ENCODE assay signal across 21 mouse cellular contexts in genomic region chr14:33158268-33158667, GRCm38 (mm10).
"Had no signal": no experiment of that assay in that cellular context is flagged by ENCODE, and none has a peak within 500 bp of the region (broad histone marks: within the 10 kb centered on the region; RNA-seq: fewer than 3 reads in every experiment).

No protein-coding gene starts in this region.

- H3K36me3 ChIP-seq: kidney, embryonic 15.5 days; limb, embryonic 12.5 days; limb, embryonic 15.5 days; lung, embryonic 15.5 days; midbrain, embryonic 10.5 days; midbrain, embryonic 13.5 days had no signal

- H3K27me3 ChIP-seq: kidney, embryonic 15.5 days; limb, embryonic 12.5 days; limb, embryonic 15.5 days; lung, embryonic 15.5 days had no signal

- H3K4me3 ChIP-seq: kidney, embryonic 15.5 days; limb, embryonic 12.5 days; limb, embryonic 15.5 days; lung, embryonic 15.5 days; midbrain, embryonic 10.5 days; midbrain, embryonic 13.5 days; myocyte had no signal

- ATAC-seq: inflammation-experienced regulatory T-cells, adult 6 months; intestine, embryonic 16.5 days; midbrain, embryonic 13.5 days; midbrain, embryonic 16.5 days had no signal

- H3K4me2 ChIP-seq: kidney, embryonic 15.5 days; limb, embryonic 12.5 days; limb, embryonic 15.5 days; liver, embryonic 11.5 days; lung, embryonic 15.5 days; midbrain, embryonic 13.5 days had no signal

- H3K9me3 ChIP-seq: kidney, embryonic 15.5 days; limb, embryonic 12.5 days; limb, embryonic 15.5 days; lung, embryonic 15.5 days; midbrain, embryonic 10.5 days; midbrain, embryonic 13.5 days had no signal

- H3K9ac ChIP-seq: kidney, embryonic 15.5 days; limb, embryonic 12.5 days; limb, embryonic 15.5 days; liver, embryonic 14.5 days; lung, embryonic 15.5 days; midbrain, embryonic 13.5 days had no signal

- DNase-seq: kidney, adult 2 months; kidney, postnatal 10 days; kidney, postnatal 36 days; left cerebral cortex, postnatal 4 days; lung, adult 18-20 months; lung, postnatal 10 days; lung, postnatal 36 days; thymus, adult 2 months; thymus, postnatal 25 days had no signal

- H3K4me1 ChIP-seq: kidney, embryonic 15.5 days; limb, embryonic 12.5 days; limb, embryonic 15.5 days; lung, embryonic 15.5 days; midbrain, embryonic 10.5 days; midbrain, embryonic 13.5 days had no signal

- H3K27ac ChIP-seq: kidney, embryonic 15.5 days; limb, embryonic 12.5 days; limb, embryonic 15.5 days; liver, embryonic 14.5 days; lung, embryonic 15.5 days; midbrain, embryonic 10.5 days; midbrain, embryonic 13.5 days had no signal
